Mouse (Mus musculus) heart, postnatal 0 days (tissue): Measurements from ENCODE around the gene Ppp1r37.

Source experiments
- CTCF ChIP-seq: IDR thresholded peaks from 2 replicates; pipeline ENCODE4 v1.5.1; 2016; ENCODE audit warnings: antibody characterized with exemption, control low read depth, low read depth
- EP300 ChIP-seq: IDR thresholded peaks from 2 replicates; pipeline ENCODE4 v1.6.1; 2016; ENCODE audit warnings: antibody characterized with exemption, low read depth

GRCm38 (mm10) chr7:19512353-19512752 is 50.5 kb downstream of the Ppp1r37 start:
- no peak for TF ChIP-seq CTCF
- no peak for TF ChIP-seq EP300
